Mouse (Mus musculus): ENCODE results near the gene Gm4353. TPM values are rescaled to one million over a fixed set of nuclear protein-coding genes. Genes with fewer than 3 reads are reported as not detected.
A peak's percentile ranks its signal among the peaks of the same experiment; 100 is the strongest.
"Not testable (repeated sequence)": the region's sequence is repeated elsewhere in the genome, so short reads cannot be mapped to it uniquely, and the experiment has no call there.

Gene Gm4353
- 1 to 10 TPM; 3.2 to 5.4 TPM for total RNA-seq (2021)

GRCm38 (mm10) chr7:116084366-116084765 is at the start of gene Gm4353:
Gm4353 (minus strand) TSS chr7:116084635.
- intact Hi-C loops (cut with DNase I); DNase-seq (ENCODE audit: extremely low spot score in 1 of 2, low spot score in 2 of 2): not testable (repeated sequence)

- peak; percentile 68 to 79 for DNase-seq (ENCODE audit: extremely low spot score in 1 of 2, low spot score in 2 of 2)
- intact Hi-C loops (cut with DNase I), result loop anchor here (5.0 kb wide), 1 partner anchor 190 kb away; no protein-coding TSS in a partner anchor
Measured at GRCm38 (mm10) chr7:116132078-116132477, 47.6 kb upstream of the Gm4353 start.

- peak in 1 of 2 experiments; percentile 38 for DNase-seq (ENCODE audit: extremely low spot score in 1 of 2, low spot score in 2 of 2)
- intact Hi-C loops (cut with DNase I), result loop anchor here (5.0 kb wide), 1 partner anchor 191 kb away; no protein-coding TSS in a partner anchor
Measured at GRCm38 (mm10) chr7:116131390-116131789, 47.0 kb upstream of the Gm4353 start.

GRCm38 (mm10) chr7:116129374-116129773 is 44.9 kb upstream of the Gm4353 start:
- intact Hi-C loops (cut with DNase I), result no loop called here
- no peak for DNase-seq (ENCODE audit: extremely low spot score in 1 of 2, low spot score in 2 of 2)

GRCm38 (mm10) chr7:116128286-116128685 is 43.9 kb upstream of the Gm4353 start:
- intact Hi-C loops (cut with DNase I), result no loop called here
- DNase-seq (ENCODE audit: extremely low spot score in 1 of 2, low spot score in 2 of 2), result no peak

GRCm38 (mm10) chr7:116127052-116127451 is 42.6 kb upstream of the Gm4353 start:
- DNase-seq (ENCODE audit: extremely low spot score in 1 of 2, low spot score in 2 of 2), result no peak
- intact Hi-C loops (cut with DNase I), result no loop called here

GRCm38 (mm10) chr7:116125671-116126070 is 41.2 kb upstream of the Gm4353 start:
- intact Hi-C loops (cut with DNase I), result no loop called here
- no peak for DNase-seq (ENCODE audit: extremely low spot score in 1 of 2, low spot score in 2 of 2)

- DNase-seq (ENCODE audit: extremely low spot score in 1 of 2, low spot score in 2 of 2), result no peak
- intact Hi-C loops (cut with DNase I), result no loop called here
Measured at GRCm38 (mm10) chr7:116124057-116124456, 39.6 kb upstream of the Gm4353 start.

- no peak for DNase-seq (ENCODE audit: extremely low spot score in 1 of 2, low spot score in 2 of 2)
- intact Hi-C loops (cut with DNase I), result no loop called here
Measured at GRCm38 (mm10) chr7:116123597-116123985, 39.2 kb upstream of the Gm4353 start.

GRCm38 (mm10) chr7:116122981-116123596 is 38.7 kb upstream of the Gm4353 start:
- peak; percentile 43 to 64 for DNase-seq (ENCODE audit: extremely low spot score in 1 of 2, low spot score in 2 of 2)
- intact Hi-C loops (cut with DNase I), result no loop called here

- no peak for DNase-seq (ENCODE audit: extremely low spot score in 1 of 2, low spot score in 2 of 2)
- intact Hi-C loops (cut with DNase I), result no loop called here
Measured at GRCm38 (mm10) chr7:116121202-116121601, 36.8 kb upstream of the Gm4353 start.

GRCm38 (mm10) chr7:116120737-116121136 is 36.3 kb upstream of the Gm4353 start:
- no peak for DNase-seq (ENCODE audit: extremely low spot score in 1 of 2, low spot score in 2 of 2)
- intact Hi-C loops (cut with DNase I), result no loop called here

GRCm38 (mm10) chr7:116119306-116119857 is 34.9 kb upstream of the Gm4353 start:
- intact Hi-C loops (cut with DNase I), result no loop called here
- DNase-seq (ENCODE audit: extremely low spot score in 1 of 2, low spot score in 2 of 2), result no peak

- no peak for DNase-seq (ENCODE audit: extremely low spot score in 1 of 2, low spot score in 2 of 2)
- intact Hi-C loops (cut with DNase I), result no loop called here
Measured at GRCm38 (mm10) chr7:116115991-116116390, 31.6 kb upstream of the Gm4353 start.

GRCm38 (mm10) chr7:116115216-116115930 is 30.9 kb upstream of the Gm4353 start:
- intact Hi-C loops (cut with DNase I), result no loop called here
- DNase-seq (ENCODE audit: extremely low spot score in 1 of 2, low spot score in 2 of 2), result no peak

- intact Hi-C loops (cut with DNase I), result no loop called here
- DNase-seq (ENCODE audit: extremely low spot score in 1 of 2, low spot score in 2 of 2), result no peak
Measured at GRCm38 (mm10) chr7:116111546-116111945, 27.1 kb upstream of the Gm4353 start.

GRCm38 (mm10) chr7:116110661-116111060 is 26.2 kb upstream of the Gm4353 start:
- intact Hi-C loops (cut with DNase I), result no loop called here
- no peak for DNase-seq (ENCODE audit: extremely low spot score in 1 of 2, low spot score in 2 of 2)

GRCm38 (mm10) chr7:116103091-116103490 is 18.7 kb upstream of the Gm4353 start:
- intact Hi-C loops (cut with DNase I), result no loop called here
- DNase-seq (ENCODE audit: extremely low spot score in 1 of 2, low spot score in 2 of 2), result no peak

GRCm38 (mm10) chr7:116099952-116100528 is 15.6 kb upstream of the Gm4353 start:
- no peak for DNase-seq (ENCODE audit: extremely low spot score in 1 of 2, low spot score in 2 of 2)
- intact Hi-C loops (cut with DNase I), result no loop called here

- DNase-seq (ENCODE audit: extremely low spot score in 1 of 2, low spot score in 2 of 2), result no peak
- intact Hi-C loops (cut with DNase I), result no loop called here
Measured at GRCm38 (mm10) chr7:116093466-116093850, 9.0 kb upstream of the Gm4353 start.
